Mouse (Mus musculus): ENCODE data around the gene Rufy2.

The Rufy2 gene

GRCm38 (mm10) chr10:62980039-62980954 lies at the start of gene Rufy2:
Rufy2 (plus strand) TSS chr10:62980223.
- DNase-seq = peak; percentile 85

GRCm38 (mm10) chr10:62932381-62932780 lies 47.6 kb upstream of the Rufy2 start:
- no peak for DNase-seq

- no peak for DNase-seq
Observed at GRCm38 (mm10) chr10:62944975-62945580, 34.9 kb upstream of the Rufy2 start.

- peak; percentile 78 for DNase-seq
Observed at GRCm38 (mm10) chr10:62946738-62947471, 33.1 kb upstream of the Rufy2 start, which contains the start of gene Dna2. Dna2 (plus strand) TSS chr10:62947026.

- no peak for DNase-seq
Observed at GRCm38 (mm10) chr10:62948551-62948950, 31.5 kb upstream of the Rufy2 start.

GRCm38 (mm10) chr10:62963956-62964355 lies 16.1 kb upstream of the Rufy2 start:
- no peak for DNase-seq

GRCm38 (mm10) chr10:62965796-62966195 lies 14.2 kb upstream of the Rufy2 start:
- no peak for DNase-seq

GRCm38 (mm10) chr10:62966291-62966690 lies 13.7 kb upstream of the Rufy2 start:
- DNase-seq = no peak

- peak; percentile 55 for DNase-seq
Observed at GRCm38 (mm10) chr10:62971821-62972220, 8.2 kb upstream of the Rufy2 start.

- DNase-seq = no peak
Observed at GRCm38 (mm10) chr10:62979667-62980038, 370 bp upstream of the Rufy2 start.

- no peak for DNase-seq
Observed at GRCm38 (mm10) chr10:62984072-62984471, 4.0 kb downstream of the Rufy2 start.

GRCm38 (mm10) chr10:62984495-62984894 lies 4.5 kb downstream of the Rufy2 start:
- peak; percentile 11 for DNase-seq

GRCm38 (mm10) chr10:62987341-62987740 lies 7.3 kb downstream of the Rufy2 start:
- no peak for DNase-seq

GRCm38 (mm10) chr10:62990636-62991035 lies 10.6 kb downstream of the Rufy2 start:
- no peak for DNase-seq

GRCm38 (mm10) chr10:62993991-62994390 lies 14.0 kb downstream of the Rufy2 start:
- no peak for DNase-seq

- DNase-seq = no peak
Observed at GRCm38 (mm10) chr10:63000584-63000983, 20.6 kb downstream of the Rufy2 start.

GRCm38 (mm10) chr10:63003252-63003651 lies 23.2 kb downstream of the Rufy2 start:
- DNase-seq = no peak

GRCm38 (mm10) chr10:63004556-63004955 lies 24.5 kb downstream of the Rufy2 start:
- no peak for DNase-seq

GRCm38 (mm10) chr10:63008193-63008592 lies 28.2 kb downstream of the Rufy2 start:
- DNase-seq = no peak

GRCm38 (mm10) chr10:63010268-63010667 lies 30.2 kb downstream of the Rufy2 start:
- DNase-seq = no peak

- no peak for DNase-seq
Observed at GRCm38 (mm10) chr10:63011556-63011955, 31.5 kb downstream of the Rufy2 start.

GRCm38 (mm10) chr10:63013476-63013875 lies 33.5 kb downstream of the Rufy2 start:
- DNase-seq = no peak

- DNase-seq = no peak
Observed at GRCm38 (mm10) chr10:63014168-63014567, 34.1 kb downstream of the Rufy2 start.
